Mouse (Mus musculus) cerebellum, adult 18-20 months (tissue): ENCODE data around the gene Aurkaip1.
"Not testable (repeated sequence)": the region's sequence is repeated elsewhere in the genome, so short reads cannot be mapped to it uniquely, and the experiment has no call there.

Experiments
- DNase-seq, 2 experiments: peaks; one replicate each; pipeline ENCODE4 v3.0.0; 2021

The Aurkaip1 gene

GRCm38 (mm10) chr4:155831205-155831766 lies at the start of gene Aurkaip1:
Gene Aurkaip1, plus strand, starts transcription at chr4:155831272.
- peak; percentile 96 for DNase-seq

GRCm38 (mm10) chr4:155783486-155784080 lies 47.5 kb upstream of the Aurkaip1 start:
- DNase-seq: peak in 1 of 2 experiments; percentile 47

GRCm38 (mm10) chr4:155784081-155784701 lies 46.9 kb upstream of the Aurkaip1 start:
- peak; percentile 86 to 89 for DNase-seq

GRCm38 (mm10) chr4:155785246-155785645 lies 45.8 kb upstream of the Aurkaip1 start:
- DNase-seq: no peak

- no peak for DNase-seq
These were observed 45.3 kb upstream of the Aurkaip1 start, which contains the start of gene Tmem88b for GRCm38 (mm10) chr4:155785819-155786218. Gene Tmem88b, minus strand, starts transcription at chr4:155785874.

GRCm38 (mm10) chr4:155788300-155788699 lies 42.8 kb upstream of the Aurkaip1 start:
- DNase-seq: no peak

GRCm38 (mm10) chr4:155788833-155789232 lies 42.2 kb upstream of the Aurkaip1 start:
- DNase-seq: not testable (repeated sequence)

GRCm38 (mm10) chr4:155790021-155790489 lies 41.0 kb upstream of the Aurkaip1 start, which contains the start of gene Ankrd65:
Gene Ankrd65, plus strand, starts transcription at chr4:155790439.
- no peak for DNase-seq

- no peak for DNase-seq
These were observed 40.4 kb upstream of the Aurkaip1 start for GRCm38 (mm10) chr4:155790650-155791161.

- no peak for DNase-seq
These were observed 39.7 kb upstream of the Aurkaip1 start for GRCm38 (mm10) chr4:155791240-155791933.

- no peak for DNase-seq
These were observed 37.3 kb upstream of the Aurkaip1 start for GRCm38 (mm10) chr4:155793730-155794129.

- no peak for DNase-seq
These were observed 29.0 kb upstream of the Aurkaip1 start for GRCm38 (mm10) chr4:155802075-155802474.

- DNase-seq: no peak
These were observed 28.2 kb upstream of the Aurkaip1 start, which contains the start of gene Mrpl20 for GRCm38 (mm10) chr4:155802741-155803339. Gene Mrpl20, plus strand, starts transcription at chr4:155802878.

GRCm38 (mm10) chr4:155803340-155804041 lies 27.6 kb upstream of the Aurkaip1 start:
- peak; percentile 93 to 98 for DNase-seq

GRCm38 (mm10) chr4:155807841-155808240 lies 23.2 kb upstream of the Aurkaip1 start:
- no peak for DNase-seq

- peak; percentile 91 to 93 for DNase-seq
These were observed 19.0 kb upstream of the Aurkaip1 start, which contains the start of gene Ccnl2 for GRCm38 (mm10) chr4:155811929-155812664. Gene Ccnl2, plus strand, starts transcription at chr4:155812489.

- DNase-seq: no peak
These were observed 18.3 kb upstream of the Aurkaip1 start for GRCm38 (mm10) chr4:155812665-155813181.

GRCm38 (mm10) chr4:155817533-155817932 lies 13.5 kb upstream of the Aurkaip1 start:
- no peak for DNase-seq

- no peak for DNase-seq
These were observed 10.0 kb upstream of the Aurkaip1 start for GRCm38 (mm10) chr4:155821025-155821424.

- DNase-seq: no peak
These were observed 7.6 kb upstream of the Aurkaip1 start for GRCm38 (mm10) chr4:155823443-155823842.

GRCm38 (mm10) chr4:155829866-155830265 lies 1.2 kb upstream of the Aurkaip1 start:
- no peak for DNase-seq
